Mouse (Mus musculus) T-helper 1 cell (primary cell): ENCODE data around the gene Psma6.
"Not testable (repeated sequence)": the region's sequence is repeated elsewhere in the genome, so short reads cannot be mapped to it uniquely, and the experiment has no call there.

Experiments used
- in situ Hi-C: fragments of 300-600 bp; cut with MboI, MseI; formaldehyde crosslinking; loops from one replicate; pipeline ENCODE4 v1.15.1; 2025; ENCODE audit warnings: high pct_unique_total_duplicates

Gene Psma6

GRCm38 (mm10) chr12:55384023-55384749, at the start of gene Psma6:
Gene Psma6 (plus strand): TSS chr12:55384222.
- in situ Hi-C loops, result loop anchor here (5.0 kb wide), 1 partner anchor 47 kb away; no protein-coding TSS in a partner anchor

GRCm38 (mm10) chr12:55338490-55338889, 45.5 kb upstream of the Psma6 start:
- in situ Hi-C loops, result loop anchor here (5.0 kb wide), 1 partner anchor 44 kb away; the partner anchor contains the start of gene Psma6

DNA sequence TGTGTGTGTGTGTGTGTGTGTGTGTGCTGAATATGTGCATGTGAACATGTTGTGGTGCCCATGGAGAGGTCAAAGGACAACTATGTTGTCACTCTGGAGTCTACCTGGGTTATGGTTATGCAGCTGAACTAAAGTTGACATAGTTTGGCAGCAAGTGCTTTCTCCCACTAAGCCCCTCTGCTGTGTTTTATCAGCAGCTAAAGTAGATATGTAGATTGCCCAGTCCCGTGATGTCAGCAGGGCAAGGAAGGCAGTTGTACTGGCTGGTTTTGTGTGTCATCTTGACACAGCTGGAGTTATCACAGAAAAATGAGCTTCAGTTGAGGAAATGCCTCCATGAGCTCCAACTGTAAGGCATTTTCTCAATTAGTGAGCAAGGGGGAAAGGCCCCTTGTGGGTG, 41.0 kb upstream of the Psma6 start:
- in situ Hi-C loops, result not testable (repeated sequence)

GRCm38 (mm10) chr12:55343998-55344397, 40.0 kb upstream of the Psma6 start:
- in situ Hi-C loops, result no loop called here

DNA sequence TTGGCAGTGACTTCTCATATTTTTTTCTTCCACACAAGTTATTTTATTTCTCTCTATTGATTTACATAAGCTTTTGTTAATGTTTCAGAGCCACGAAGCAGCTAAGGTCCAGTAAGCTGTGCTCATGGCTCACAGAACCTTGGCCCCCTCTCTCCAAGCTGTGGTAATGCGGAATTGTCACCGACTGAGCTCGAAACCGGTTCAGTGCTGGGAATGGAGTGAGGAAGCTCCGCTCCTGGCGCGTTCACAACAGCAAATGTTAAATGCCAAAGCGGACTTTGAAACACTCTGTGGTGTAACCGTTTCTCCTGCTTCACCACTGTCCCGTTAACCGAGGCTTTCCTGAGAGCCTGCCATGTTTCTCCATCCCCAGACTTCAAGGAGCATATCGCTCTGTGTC, 39.4 kb upstream of the Psma6 start:
- in situ Hi-C loops, result no loop called here

DNA sequence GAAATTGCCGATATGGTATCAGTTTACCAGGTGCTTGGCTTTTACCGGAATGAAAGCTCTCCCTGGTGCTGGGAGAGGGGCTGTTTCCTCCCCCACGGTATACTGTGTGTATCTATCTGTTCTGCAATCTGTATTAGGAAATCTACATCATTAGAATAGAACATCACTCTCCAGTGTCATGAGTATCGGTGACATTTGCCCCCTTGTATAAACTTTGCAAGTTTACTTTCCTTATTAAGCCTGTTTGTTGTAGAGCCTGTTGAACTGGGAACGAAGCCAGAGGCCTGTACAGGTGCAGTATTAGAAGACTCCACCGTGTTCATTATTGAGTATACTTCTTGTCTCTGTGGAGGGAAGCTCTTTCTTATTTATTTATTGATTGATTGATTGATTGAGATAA, 30.6 kb upstream of the Psma6 start:
- in situ Hi-C loops, result no loop called here

DNA sequence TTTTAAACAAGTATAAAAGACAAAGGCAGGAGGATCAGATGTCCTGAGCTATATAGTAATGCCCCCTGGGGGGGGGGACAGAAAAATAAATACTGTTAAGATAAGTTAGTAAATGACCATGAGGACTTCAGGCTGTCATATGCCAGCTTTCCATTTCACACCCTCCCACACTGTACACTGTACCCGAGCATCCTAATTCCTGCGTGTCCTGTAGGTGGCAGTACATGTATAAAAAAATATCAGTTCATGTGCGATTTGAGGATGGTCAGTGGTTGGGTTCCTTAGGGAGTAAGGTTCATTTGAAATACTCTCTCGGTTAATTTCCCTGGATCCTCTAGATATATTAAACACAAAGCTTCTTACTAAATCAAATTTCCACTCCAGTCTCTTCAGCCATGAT, 29.1 kb upstream of the Psma6 start:
- in situ Hi-C loops, result no loop called here

- in situ Hi-C loops, result no loop called here
These were observed 26.7 kb upstream of the Psma6 start for GRCm38 (mm10) chr12:55357303-55357702.

DNA sequence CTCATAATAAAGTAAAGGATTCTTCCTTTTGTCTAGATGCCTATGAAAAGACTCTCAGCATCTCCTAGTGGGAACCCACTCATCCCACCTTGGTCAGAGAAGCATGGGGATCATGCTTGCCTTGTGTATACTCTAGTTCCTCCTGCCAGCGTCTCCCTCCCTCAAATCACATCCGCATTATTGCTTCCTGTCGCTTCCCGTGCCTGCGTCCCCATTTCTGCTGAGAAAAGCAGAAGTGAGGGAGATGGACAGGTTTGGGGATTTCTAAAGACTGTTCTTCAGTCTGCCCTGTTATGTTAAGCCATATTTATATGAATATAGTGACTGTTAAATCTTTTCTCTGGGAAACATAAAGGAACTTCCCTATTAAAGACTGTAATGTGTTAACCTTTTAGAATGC, 23.1 kb upstream of the Psma6 start:
- in situ Hi-C loops, result no loop called here

- in situ Hi-C loops, result no loop called here
These were observed 18.9 kb upstream of the Psma6 start for GRCm38 (mm10) chr12:55365083-55365482.

DNA sequence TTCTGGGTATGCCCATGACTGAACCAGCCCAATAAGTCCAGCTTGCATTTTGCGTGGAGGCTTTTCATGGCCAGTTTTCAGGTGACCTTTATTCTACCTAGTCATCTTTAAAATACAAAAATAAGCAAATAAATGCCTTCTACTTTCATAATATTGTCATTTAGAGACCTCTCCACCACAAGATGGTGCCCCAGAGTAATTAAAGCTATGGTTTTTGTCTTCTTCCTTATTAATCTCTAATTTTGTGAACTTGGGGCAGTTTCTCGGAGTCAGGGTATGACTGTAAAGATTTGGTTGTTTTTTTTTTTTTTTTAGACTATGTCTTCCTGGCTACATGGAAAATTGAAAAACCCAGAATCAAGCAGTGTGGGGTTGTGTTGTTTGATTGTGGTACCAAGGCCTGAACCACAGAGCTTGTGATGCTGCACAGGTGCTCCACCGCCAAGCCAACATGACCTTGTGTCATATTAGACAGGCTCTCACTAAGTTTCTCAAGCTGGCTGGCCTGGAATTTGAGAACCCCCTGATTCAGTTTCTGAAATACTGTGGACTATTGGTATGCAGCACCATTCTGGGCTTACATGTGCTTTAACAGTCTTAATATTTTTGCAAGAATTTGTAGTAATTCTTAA, 11.5 kb upstream of the Psma6 start:
- in situ Hi-C loops, result loop anchor here (5.0 kb wide), 1 partner anchor 55 kb away; no protein-coding TSS in a partner anchor

- in situ Hi-C loops, result no loop called here
These were observed 6.9 kb upstream of the Psma6 start for GRCm38 (mm10) chr12:55376956-55377609.

GRCm38 (mm10) chr12:55377610-55377980, 6.4 kb upstream of the Psma6 start:
- in situ Hi-C loops, result no loop called here

DNA sequence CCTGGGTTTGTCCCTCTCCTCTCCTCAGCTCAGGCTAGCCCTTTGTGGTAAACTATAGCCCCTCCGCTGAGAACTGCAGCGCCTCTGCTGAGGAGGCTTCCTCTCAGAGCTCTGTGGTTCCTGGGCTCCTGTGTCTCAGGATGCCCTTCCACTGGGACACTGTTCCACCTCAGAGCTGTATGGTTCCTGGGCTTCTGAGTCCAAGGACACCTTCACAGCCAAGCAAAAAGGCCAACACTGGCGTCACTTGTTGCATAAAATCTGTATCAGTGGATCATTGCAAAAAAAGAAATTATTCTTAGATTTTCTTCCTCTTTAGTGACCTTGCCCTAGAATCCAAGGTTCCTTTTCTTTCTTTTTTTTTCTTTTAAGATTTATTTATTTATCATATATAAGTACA, 804 bp downstream of the Psma6 start:
- in situ Hi-C loops, result loop anchor here (5.0 kb wide), 2 partner anchors 48 to 112 kb away; no protein-coding TSS in a partner anchor

GRCm38 (mm10) chr12:55385931-55386330, 1.9 kb downstream of the Psma6 start:
- in situ Hi-C loops, result loop anchor here (5.0 kb wide), 1 partner anchor 111 kb away; no protein-coding TSS in a partner anchor

DNA sequence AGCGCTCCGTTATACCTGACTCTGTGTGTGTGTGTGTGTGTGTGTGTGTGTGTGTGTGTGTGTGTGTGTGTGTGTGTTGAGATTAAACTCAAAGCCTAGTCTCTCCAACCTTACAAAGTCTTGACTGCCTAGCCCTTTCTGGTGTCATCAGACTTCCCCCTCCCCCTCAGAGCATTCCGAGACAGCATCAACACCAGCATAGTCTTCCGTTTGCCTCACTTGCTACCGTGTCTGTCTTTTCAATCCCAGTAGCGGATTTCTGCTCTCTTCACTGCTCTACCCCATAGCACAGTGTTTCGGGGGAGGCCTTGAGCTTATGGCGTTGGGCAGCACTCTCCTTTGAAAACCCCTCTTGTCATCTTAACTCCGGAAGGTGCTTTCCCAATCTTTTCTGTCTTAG, 2.4 kb downstream of the Psma6 start:
- in situ Hi-C loops, result loop anchor here (5.0 kb wide), 1 partner anchor 111 kb away; no protein-coding TSS in a partner anchor

- in situ Hi-C loops, result loop anchor here (5.0 kb wide), 1 partner anchor 110 kb away; no protein-coding TSS in a partner anchor
These were observed 3.2 kb downstream of the Psma6 start for GRCm38 (mm10) chr12:55387083-55387787.

DNA sequence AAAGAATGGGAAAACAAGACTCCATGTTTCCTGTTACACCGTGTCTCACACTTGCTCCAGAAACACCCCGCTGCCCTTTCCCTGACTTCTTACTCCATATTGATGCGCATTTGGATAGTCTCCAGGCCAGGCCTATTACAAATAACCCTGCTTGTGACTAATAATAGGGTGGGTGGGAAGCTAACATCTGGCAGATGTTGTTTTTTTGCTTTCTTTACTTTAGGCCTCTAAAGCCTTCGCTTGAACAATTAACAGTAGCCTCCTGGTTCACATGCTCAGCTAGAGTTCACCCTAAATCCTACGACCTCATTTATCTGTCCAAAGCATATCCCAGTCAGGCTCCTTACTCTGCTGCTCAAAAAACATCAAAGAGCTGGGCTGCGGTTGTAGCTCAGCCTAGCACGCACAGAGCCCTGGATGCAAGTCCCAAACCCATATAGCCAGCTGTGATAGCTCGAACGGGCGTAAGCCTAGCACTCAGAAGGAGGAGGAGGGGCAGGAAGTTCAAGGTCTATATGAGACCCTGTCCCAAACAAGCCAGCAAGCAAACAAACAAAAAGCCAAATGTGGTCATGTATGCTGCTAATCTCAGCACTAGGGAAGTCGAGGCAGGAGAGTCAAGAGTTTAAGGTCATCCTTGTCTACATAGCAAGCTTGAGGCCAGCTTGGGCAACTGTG, 3.9 kb downstream of the Psma6 start:
- in situ Hi-C loops, result loop anchor here (5.0 kb wide), 1 partner anchor 109 kb away; no protein-coding TSS in a partner anchor

DNA sequence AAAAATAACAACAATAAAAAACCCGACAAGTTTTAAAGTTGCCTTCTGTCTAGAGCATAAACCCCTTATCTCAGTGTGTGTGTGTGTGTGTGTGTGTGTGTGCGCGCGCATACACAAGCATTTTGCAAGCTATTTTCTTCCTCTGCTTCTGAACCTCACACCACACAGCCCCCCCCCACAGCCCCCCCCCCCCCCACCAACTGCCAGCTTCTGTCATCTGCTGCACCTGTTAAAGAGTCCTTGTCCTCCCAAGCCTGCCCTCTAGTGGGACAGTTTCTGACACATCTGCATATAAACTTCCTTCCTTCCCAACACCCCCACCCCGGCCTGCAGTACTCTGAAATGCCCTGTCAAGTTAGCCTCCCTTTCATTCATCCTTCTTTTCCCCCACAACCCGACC, 4.5 kb downstream of the Psma6 start:
- in situ Hi-C loops, result loop anchor here (5.0 kb wide), 1 partner anchor 109 kb away; no protein-coding TSS in a partner anchor

DNA sequence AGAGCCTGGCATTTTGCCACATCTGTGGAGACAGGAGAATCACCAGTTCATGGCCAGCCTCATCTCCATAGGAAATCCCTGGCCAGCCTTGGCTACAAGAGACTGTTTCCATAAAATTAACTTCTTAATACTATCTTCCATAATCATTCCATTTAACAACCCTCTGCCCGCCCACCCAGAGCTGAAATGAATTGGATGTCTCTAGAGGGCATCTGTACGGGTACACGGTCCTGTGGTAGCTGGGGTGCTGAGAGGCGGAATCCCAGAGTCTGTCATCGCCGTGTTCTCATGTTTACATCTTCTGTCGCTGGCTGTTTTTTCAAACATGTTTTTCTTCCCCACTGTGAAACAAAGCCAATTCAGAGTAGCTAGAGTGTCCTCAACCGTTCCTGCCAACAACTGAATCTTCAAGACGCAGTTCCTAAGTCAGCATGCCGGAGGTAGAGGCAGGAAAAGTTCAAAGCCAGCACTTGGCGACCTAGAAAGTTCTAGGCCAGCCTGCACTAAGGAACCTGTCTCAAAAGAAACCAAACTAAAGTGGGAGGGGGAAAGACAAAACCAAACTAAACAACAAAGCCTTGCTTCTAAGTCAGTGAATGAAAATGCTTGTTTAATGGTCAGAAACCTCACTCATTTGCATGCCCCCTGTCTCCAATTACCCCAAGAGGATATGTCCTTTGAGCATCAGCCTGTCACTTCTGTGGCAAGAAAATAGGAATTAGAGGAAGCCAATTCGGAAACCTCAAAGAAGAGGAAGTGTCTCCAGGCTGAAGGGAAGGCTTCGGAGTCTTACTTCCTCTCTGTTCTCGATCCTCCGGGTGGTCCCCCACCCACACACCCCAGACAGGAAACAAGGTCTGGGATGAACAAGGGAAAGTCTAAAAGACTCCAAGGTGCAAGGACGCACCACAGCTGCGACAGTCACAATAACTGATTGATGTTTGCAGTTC, 5.4 kb downstream of the Psma6 start:
- in situ Hi-C loops, result loop anchor here (5.0 kb wide), 1 partner anchor 108 kb away; no protein-coding TSS in a partner anchor
